Mouse (Mus musculus): ENCODE data around the gene Rnf208. TPM values are rescaled to one million over a fixed set of nuclear protein-coding genes. Genes with fewer than 3 reads are reported as not detected.

Gene Rnf208
- polyA plus RNA-seq, 1 experiment: 0.59 TPM

DNA sequence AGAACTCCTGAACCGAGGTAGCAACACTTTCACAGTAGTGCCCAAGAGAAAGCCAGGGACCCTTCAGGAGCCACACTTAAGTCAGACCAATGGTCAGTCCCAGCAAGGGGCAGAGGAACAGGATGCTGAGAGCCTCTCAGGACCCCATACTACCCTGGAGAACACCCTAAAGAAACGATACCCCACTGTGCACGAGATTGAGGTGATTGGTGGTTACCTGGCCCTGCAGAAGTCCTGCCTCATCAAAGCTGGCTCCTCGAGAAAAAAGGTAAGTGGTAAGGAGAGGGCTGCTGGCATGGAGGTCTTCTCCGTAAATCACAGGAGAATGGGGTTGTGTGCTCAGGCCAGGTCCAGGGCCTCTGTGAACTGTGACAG is 22.2 kb downstream of the Rnf208 start:
- H3K4me3 ChIP-seq: peak overlapping the region; percentile 28

DNA sequence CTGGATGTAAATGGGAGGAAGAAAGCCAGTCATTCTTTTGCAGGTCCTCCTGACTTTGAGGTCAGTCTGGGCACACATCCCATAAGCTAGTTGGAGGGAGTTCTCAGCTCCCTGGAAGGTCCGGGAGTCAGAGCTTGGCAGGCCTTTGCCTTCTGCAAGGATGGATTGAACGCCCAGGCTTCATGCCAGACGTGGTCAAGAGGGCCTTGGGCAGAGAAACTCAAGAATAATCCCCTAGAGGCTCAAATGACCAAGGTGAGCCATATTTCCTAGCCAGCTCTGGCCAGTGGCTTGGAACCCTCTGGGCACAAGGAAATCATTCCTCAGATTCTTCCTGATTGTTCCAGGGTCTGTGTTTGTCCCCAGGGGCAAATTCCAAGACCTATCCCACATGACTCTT is 22.8 kb downstream of the Rnf208 start:
- no peaks in the 10 kb centered on the region for H3K36me3 ChIP-seq (ENCODE audit: control insufficient read depth, insufficient read depth)

More for the DNA sequence above, 22.2 kb downstream of the Rnf208 start:
- no peaks in the 10 kb centered on the region for H3K36me3 ChIP-seq (ENCODE audit: control insufficient read depth, insufficient read depth)
- H3K4me2 ChIP-seq (ENCODE audit: low read depth): peak overlapping the region; percentile 77
- TF ChIP-seq POLR2AphosphoS2 (IDR thresholded peaks at IDR 0.05; ENCODE audit: insufficient read length, low read depth): no peak
- no peak for TF ChIP-seq MYOG (IDR thresholded peaks at IDR 0.05; ENCODE audit: control insufficient read depth in 1 of 3, insufficient read depth in 1 of 3, insufficient read length in 2 of 3, low read depth in 2 of 3)
- no peak for TF ChIP-seq CEBPB (IDR thresholded peaks at IDR 0.05; ENCODE audit: insufficient read depth, poor library complexity, severe bottlenecking)
- no peak for TF ChIP-seq MAX (IDR thresholded peaks at IDR 0.05; ENCODE audit: low read depth)
- TF ChIP-seq POLR2A (IDR thresholded peaks at IDR 0.05; ENCODE audit: insufficient read length, low read depth): no peak
- no peak for TF ChIP-seq TCF12 (IDR thresholded peaks at IDR 0.05; ENCODE audit: insufficient read depth, poor library complexity, severe bottlenecking)
- TF ChIP-seq TCF3 (IDR thresholded peaks at IDR 0.05; ENCODE audit: insufficient read length, low read depth): no peak
- no peak for TF ChIP-seq REST (IDR thresholded peaks at IDR 0.05; ENCODE audit: insufficient read depth, insufficient read length)
- no peak for TF ChIP-seq SRF (IDR thresholded peaks at IDR 0.05; ENCODE audit: control insufficient read depth, insufficient read length, low read depth)
- no peak for TF ChIP-seq E2F4 (IDR thresholded peaks at IDR 0.05; ENCODE audit: insufficient read depth)
- H3ac ChIP-seq (ENCODE audit: control insufficient read depth, insufficient read length): no peak overlapping the region
- H3K27me3 ChIP-seq (ENCODE audit: control insufficient read depth, insufficient read depth, insufficient read length): no peaks in the 10 kb centered on the region
- H3K79me2 ChIP-seq (ENCODE audit: control insufficient read depth, insufficient read depth): no peaks in the 10 kb centered on the region

DNA sequence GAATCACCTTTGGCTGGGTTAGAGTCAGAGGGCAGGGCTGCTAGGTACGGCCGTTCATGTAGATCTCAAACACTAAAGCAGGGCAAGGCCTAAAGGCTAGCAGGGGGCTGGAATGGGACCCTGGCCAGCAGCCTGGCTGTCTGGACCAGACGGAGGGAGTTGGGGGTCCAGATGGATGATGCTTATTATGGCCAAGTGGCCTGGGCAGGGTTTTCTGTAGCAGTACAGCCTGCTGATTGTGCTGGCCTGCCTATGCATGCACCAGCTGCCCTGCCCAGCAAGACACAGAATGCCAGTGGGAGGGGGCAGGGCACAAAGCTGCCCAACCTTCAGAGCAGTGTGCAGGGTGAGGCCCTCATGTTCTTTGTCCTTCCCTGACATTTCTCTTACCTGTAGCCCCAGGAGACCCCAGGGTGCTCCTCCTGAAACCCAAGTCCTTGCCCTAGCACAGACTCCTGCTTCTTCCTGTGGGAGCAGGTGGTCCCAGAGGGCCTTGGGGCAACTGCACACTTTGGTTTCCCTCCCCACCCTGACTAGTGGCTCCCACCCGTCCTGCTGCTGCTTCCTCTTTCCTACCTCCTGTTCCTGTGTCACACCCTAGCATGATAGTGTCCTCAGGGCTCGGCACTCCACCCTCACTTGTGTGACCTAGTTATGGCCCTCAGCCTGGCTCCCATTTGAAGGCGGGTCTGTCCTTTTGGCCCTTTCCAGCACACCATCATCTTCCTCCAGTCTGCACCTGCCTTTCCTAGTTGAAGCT is 24.0 kb downstream of the Rnf208 start:
- Histone ChIP-seq H3K4me3 (peak overlapping the region; percentile 28), H3K79me2 (ENCODE audit: control insufficient read depth, insufficient read depth) (peaks cover 10% of the 10 kb centered on the region), H3ac (ENCODE audit: control insufficient read depth, insufficient read length) (no peak overlapping the region), H3K4me2 (ENCODE audit: low read depth) (peak overlapping the region; percentile 77), H3K36me3 (ENCODE audit: control insufficient read depth, insufficient read depth) (no peaks in the 10 kb centered on the region), H3K27me3 (ENCODE audit: control insufficient read depth, insufficient read depth, insufficient read length) (no peaks in the 10 kb centered on the region)
- TF ChIP-seq E2F4 (IDR thresholded peaks at IDR 0.05; ENCODE audit: insufficient read depth) (no peak), MAX (IDR thresholded peaks at IDR 0.05; ENCODE audit: low read depth) (no peak), CEBPB (IDR thresholded peaks at IDR 0.05; ENCODE audit: insufficient read depth, poor library complexity, severe bottlenecking) (no peak), MYOG (IDR thresholded peaks at IDR 0.05; ENCODE audit: control insufficient read depth in 1 of 3, insufficient read depth in 1 of 3, insufficient read length in 2 of 3, low read depth in 2 of 3) (peak in 1 of 3 experiments; percentile 61), MYOD1 (IDR thresholded peaks at IDR 0.05; ENCODE audit: control insufficient read depth in 1 of 3, insufficient read length in 2 of 3, low read depth in 2 of 3) (peak in 1 of 3 experiments; percentile 65), SRF (IDR thresholded peaks at IDR 0.05; ENCODE audit: control insufficient read depth, insufficient read length, low read depth) (no peak), POLR2A (IDR thresholded peaks at IDR 0.05; ENCODE audit: insufficient read length, low read depth) (no peak), POLR2AphosphoS2 (IDR thresholded peaks at IDR 0.05; ENCODE audit: insufficient read length, low read depth) (no peak), TCF12 (IDR thresholded peaks at IDR 0.05; ENCODE audit: insufficient read depth, poor library complexity, severe bottlenecking) (no peak), REST (IDR thresholded peaks at IDR 0.05; ENCODE audit: insufficient read depth, insufficient read length) (no peak)

More for the DNA sequence above, 22.8 kb downstream of the Rnf208 start:
- no peak for TF ChIP-seq REST (IDR thresholded peaks at IDR 0.05; ENCODE audit: insufficient read depth, insufficient read length)
- TF ChIP-seq E2F4 (IDR thresholded peaks at IDR 0.05; ENCODE audit: insufficient read depth): no peak
- TF ChIP-seq POLR2AphosphoS2 (IDR thresholded peaks at IDR 0.05; ENCODE audit: insufficient read length, low read depth): no peak
- TF ChIP-seq CEBPB (IDR thresholded peaks at IDR 0.05; ENCODE audit: insufficient read depth, poor library complexity, severe bottlenecking): no peak
- TF ChIP-seq USF1 (IDR thresholded peaks at IDR 0.05; ENCODE audit: low read depth): no peak
- TF ChIP-seq SRF (IDR thresholded peaks at IDR 0.05; ENCODE audit: control insufficient read depth, insufficient read length, low read depth): no peak
- TF ChIP-seq TCF3 (IDR thresholded peaks at IDR 0.05; ENCODE audit: insufficient read length, low read depth): no peak
- TF ChIP-seq MYOD1 (IDR thresholded peaks at IDR 0.05; ENCODE audit: control insufficient read depth in 1 of 3, insufficient read length in 2 of 3, low read depth in 2 of 3): no peak
- TF ChIP-seq MYOG (IDR thresholded peaks at IDR 0.05; ENCODE audit: control insufficient read depth in 1 of 3, insufficient read depth in 1 of 3, insufficient read length in 2 of 3, low read depth in 2 of 3): no peak
- TF ChIP-seq MAX (IDR thresholded peaks at IDR 0.05; ENCODE audit: low read depth): no peak
- TF ChIP-seq TCF12 (IDR thresholded peaks at IDR 0.05; ENCODE audit: insufficient read depth, poor library complexity, severe bottlenecking): no peak
- TF ChIP-seq POLR2A (IDR thresholded peaks at IDR 0.05; ENCODE audit: insufficient read length, low read depth): no peak
- Histone ChIP-seq H3ac (ENCODE audit: control insufficient read depth, insufficient read length) (no peak overlapping the region), H3K4me3 (peak overlapping the region; percentile 28), H3K79me2 (ENCODE audit: control insufficient read depth, insufficient read depth) (no peaks in the 10 kb centered on the region), H3K4me2 (ENCODE audit: low read depth) (peak overlapping the region; percentile 77), H3K27me3 (ENCODE audit: control insufficient read depth, insufficient read depth, insufficient read length) (no peaks in the 10 kb centered on the region)

DNA sequence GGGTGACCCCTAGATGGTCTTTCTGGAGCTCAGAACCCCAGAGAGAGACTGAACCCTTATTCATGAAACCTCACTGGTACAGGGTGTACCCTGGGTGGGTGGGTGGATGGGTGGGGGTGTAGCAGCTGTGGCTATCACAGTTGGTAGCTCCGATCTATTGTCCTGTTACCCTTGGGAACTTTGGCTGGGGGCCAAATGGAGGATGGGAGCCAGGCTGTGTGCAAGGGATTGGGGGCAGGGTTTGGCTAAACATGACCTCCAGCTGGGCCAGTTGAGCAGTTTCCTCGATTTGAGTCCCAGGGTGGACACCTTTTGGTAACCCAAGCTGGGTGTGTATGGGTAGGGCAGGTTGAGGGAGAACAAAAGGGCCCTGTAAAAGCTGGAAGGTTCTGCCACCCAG is 24.7 kb downstream of the Rnf208 start:
- peak overlapping the region; percentile 77 for H3K4me2 ChIP-seq (ENCODE audit: low read depth)
- peak overlapping the region; percentile 28 for H3K4me3 ChIP-seq
- no peaks in the 10 kb centered on the region for H3K36me3 ChIP-seq (ENCODE audit: control insufficient read depth, insufficient read depth)
- no peaks in the 10 kb centered on the region for H3K27me3 ChIP-seq (ENCODE audit: control insufficient read depth, insufficient read depth, insufficient read length)
- H3ac ChIP-seq (ENCODE audit: control insufficient read depth, insufficient read length): no peak overlapping the region
- TF ChIP-seq MYOD1 (IDR thresholded peaks at IDR 0.05; ENCODE audit: control insufficient read depth in 1 of 3, insufficient read length in 2 of 3, low read depth in 2 of 3) (peak in 1 of 3 experiments; percentile 26), POLR2A (IDR thresholded peaks at IDR 0.05; ENCODE audit: insufficient read length, low read depth) (no peak)
- peaks cover 16% of the 10 kb centered on the region for H3K79me2 ChIP-seq (ENCODE audit: control insufficient read depth, insufficient read depth)

DNA sequence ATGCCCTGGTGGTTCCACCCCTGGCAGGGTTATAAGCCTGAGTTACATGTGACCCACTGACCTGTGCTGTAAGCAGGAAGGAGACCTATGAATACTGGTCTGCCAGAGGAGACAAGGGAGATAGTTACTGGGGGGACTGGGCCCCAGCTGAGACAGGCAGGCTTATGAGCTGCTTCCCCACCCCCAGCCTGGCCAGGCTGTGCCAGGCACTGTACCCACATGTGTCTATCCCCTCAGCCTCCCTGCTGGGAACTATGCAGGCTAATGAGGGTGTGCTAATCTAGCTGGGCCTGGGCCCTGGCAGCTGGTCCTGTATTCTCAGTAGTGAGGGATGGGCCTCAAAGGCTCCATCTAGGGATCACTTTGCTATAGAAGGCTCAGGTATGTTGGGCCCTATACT is 25.2 kb downstream of the Rnf208 start:
- no peaks in the 10 kb centered on the region for H3K27me3 ChIP-seq (ENCODE audit: control insufficient read depth, insufficient read depth, insufficient read length)
- H3ac ChIP-seq (ENCODE audit: control insufficient read depth, insufficient read length): no peak overlapping the region
- peaks cover 18% of the 10 kb centered on the region for H3K79me2 ChIP-seq (ENCODE audit: control insufficient read depth, insufficient read depth)
- H3K36me3 ChIP-seq (ENCODE audit: control insufficient read depth, insufficient read depth): no peaks in the 10 kb centered on the region
- peak in 1 of 3 experiments; percentile 42 for TF ChIP-seq MYOD1 (IDR thresholded peaks at IDR 0.05; ENCODE audit: control insufficient read depth in 1 of 3, insufficient read length in 2 of 3, low read depth in 2 of 3)
- TF ChIP-seq MYOG (IDR thresholded peaks at IDR 0.05; ENCODE audit: control insufficient read depth in 1 of 3, insufficient read depth in 1 of 3, insufficient read length in 2 of 3, low read depth in 2 of 3): peak in 1 of 3 experiments; percentile 60
- no peak for TF ChIP-seq POLR2A (IDR thresholded peaks at IDR 0.05; ENCODE audit: insufficient read length, low read depth)
- H3K4me2 ChIP-seq (ENCODE audit: low read depth): peak overlapping the region; percentile 21
- H3K4me3 ChIP-seq: peak overlapping the region; percentile 28

All from myocyte (in vitro differentiated cells).